Mouse (Mus musculus): ENCODE results near the gene Sfta2. TPM values are rescaled to one million over a fixed set of nuclear protein-coding genes. Genes with fewer than 3 reads are reported as not detected.

The Sfta2 gene
- not detected for total RNA-seq (2021)
- long read RNA-seq, partial matches to known transcripts = 0 of 2 reads
- long read RNA-seq, other reads (novel, unspliced or antisense) = 2 of 2 reads

DNA sequence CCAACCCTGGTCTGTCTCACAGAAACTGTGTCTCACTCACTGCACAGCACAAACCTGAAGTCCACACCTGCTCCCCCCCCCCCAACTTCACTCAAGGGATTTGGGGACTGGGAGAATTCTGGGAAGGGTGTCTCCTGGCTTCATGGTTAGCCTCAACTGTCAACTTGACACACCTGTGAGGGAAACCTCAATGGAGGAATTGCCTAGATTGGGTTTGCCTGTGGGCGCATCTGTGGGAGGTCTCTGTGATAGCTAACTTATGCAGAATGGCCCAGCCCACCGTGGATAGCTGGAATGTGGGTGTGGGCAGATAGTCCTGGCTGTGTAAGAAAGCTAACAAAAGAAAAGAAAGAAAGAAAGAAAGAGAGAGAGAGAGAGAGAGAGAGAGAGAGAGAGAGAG is at the start of gene Sfta2:
Gene Sfta2 (plus strand): TSS at position 301 of the 400 bp plus-strand sequence.
- DNase-seq (ENCODE audit: low spot score in 2 of 2) = no peak

DNA sequence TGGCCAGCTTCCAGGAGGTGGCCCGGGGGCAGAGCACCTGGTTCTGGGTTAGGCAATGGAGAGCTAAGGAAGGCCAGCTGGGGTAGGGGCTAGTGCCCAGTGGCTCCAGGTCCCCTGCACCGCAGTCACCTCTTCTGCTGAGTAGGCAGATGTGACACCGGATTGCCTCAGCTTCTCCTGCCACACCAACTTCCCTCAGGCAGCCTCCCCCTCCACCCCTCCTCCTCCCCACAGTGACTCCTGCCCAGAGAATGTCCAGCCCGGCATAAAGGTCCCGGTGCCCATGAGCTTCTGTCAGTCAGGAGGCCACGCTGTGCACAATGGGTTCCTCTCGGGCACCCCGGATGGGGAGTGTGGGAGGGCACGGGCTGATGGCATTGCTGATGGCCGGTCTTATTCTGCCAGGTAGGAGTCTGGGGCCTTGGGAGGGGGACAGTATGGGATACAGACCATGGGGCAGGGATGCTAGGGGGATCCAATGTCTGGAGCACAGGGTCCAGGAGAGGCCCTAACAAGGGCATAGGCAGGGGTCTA is 49.4 kb upstream of the Sfta2 start, which contains the start of gene Cdsn:
Gene Cdsn (plus strand): TSS at position 248 of the 534 bp plus-strand sequence.
- DNase-seq (ENCODE audit: low spot score in 2 of 2) = no peak

- no peak for DNase-seq (ENCODE audit: low spot score in 2 of 2)
Observed at GRCm38 (mm10) chr17:35554321-35554720, 47.0 kb upstream of the Sfta2 start.

DNA sequence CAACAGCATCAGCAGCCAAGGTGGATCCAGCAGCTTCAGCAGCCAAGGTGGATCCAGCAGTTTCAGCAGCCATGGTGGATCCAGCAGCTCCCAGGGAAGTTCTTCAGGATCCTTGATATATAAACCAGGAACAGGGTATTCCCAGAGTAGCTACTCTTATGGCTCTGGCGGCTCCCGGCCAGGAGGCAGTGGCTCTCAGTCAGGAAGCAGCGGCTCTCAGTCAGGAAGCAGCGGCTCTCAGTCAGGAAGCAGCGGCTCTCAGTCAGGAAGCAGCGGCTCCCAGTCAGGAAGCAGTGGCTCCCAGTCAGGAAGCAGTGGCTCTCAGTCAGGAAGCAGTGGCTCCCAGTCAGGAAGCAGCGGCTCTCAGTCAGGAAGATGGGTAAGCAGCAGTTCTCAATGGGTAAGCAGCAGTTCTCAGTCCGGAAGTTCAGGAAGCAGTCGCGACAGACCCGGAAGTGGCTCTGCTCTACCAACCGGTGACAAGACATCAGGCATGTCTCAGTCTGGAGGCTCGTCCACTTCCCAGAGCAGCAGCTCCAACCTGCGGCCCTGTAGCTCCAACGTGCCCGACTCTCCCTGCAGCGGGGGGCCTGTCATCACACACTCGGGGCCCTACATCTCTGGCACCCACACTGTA is 46.5 kb upstream of the Sfta2 start:
- DNase-seq (ENCODE audit: low spot score in 2 of 2) = no peak

DNA sequence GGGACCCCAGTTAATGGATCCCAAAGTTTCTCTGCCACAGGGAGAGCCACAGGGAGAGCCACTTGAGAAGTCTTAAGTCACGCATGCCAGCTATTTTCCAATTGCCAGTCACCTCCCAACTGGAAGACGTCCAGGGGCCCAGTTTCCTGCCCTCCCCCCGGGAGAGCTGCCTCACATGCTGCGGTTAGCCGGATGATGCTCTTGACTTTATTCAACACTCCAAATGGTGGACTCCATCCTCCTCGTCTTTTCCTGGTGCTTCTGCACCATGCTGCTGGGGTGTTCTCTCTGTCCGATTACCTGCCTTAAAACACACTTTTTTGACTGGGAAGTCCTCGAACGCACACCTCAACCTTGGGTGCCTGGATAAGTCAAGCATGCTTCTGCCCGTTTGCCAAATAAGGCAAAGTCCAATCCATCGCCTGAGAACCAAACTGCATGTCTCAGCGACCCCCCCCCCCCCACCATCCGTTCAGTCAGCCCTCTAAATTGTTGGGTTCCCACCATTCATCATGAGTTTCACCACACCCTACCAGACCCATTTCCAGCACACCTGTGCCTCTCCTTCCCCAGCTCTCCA is 45.1 kb upstream of the Sfta2 start:
- no peak for DNase-seq (ENCODE audit: low spot score in 2 of 2)

DNA sequence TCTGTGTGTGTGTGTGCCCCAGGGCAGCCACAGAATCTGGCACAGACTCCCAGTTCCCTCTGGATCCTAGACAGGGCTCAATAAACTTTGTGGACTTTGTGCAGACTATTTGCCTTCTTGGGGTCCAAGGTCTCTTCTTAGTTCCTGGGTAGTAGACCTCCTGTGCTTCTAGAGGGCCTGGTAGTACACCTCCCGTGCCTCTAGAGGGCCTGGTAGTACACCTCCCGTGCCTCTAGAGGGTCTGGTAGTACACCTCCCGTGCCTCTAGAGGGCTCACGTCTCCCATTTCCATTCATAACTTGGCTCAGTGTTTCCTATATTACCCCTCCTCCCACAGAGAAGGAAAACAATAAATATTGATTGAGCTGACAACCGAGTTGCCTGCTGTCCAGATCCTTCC is 44.5 kb upstream of the Sfta2 start:
- DNase-seq (ENCODE audit: low spot score in 2 of 2) = peak; percentile 25 to 62

- no peak for DNase-seq (ENCODE audit: low spot score in 2 of 2)
Observed at GRCm38 (mm10) chr17:35557351-35557750, 44.0 kb upstream of the Sfta2 start.

DNA sequence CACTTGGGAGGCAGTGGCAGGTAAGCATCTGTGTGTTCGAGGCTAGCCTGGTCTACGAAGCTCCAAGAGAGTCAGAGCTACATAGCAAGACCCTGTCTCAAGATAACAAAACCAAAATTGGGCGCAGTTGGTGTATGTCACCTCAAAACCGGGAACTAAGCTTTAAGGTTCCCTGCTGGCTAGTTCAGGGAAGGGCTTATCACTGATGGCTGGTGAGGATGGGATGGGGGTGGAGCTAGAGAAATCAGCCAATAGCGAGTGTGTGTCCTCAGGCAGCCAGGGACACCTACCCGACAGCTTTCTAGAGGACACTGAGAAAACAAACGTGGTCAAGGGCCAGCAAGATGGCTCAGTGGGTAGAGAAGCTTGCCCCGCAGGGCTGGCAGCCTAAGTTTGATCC is 43.1 kb upstream of the Sfta2 start:
- DNase-seq (ENCODE audit: low spot score in 2 of 2) = no peak

DNA sequence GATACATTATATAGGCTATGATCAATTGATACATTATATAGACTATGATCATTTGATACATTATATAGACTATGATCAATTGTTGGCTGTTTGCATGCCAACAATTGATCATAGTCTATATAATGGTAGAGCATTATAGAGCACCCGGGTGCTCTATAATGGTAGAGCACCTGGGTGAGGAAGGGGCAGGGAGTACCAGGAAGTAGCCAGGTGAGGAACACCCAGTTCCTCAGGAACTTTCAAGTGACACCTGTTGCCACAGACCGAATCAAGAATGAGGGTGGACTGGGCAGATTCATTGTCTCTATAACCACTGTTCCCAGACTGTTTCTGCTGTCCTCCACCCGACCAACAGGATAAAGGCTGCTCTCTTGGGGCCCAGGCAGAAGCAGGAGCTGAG is 34.2 kb upstream of the Sfta2 start, which contains the start of gene 2300002M23Rik:
Gene 2300002M23Rik (plus strand): TSS at position 301 of the 400 bp plus-strand sequence.
- DNase-seq (ENCODE audit: low spot score in 2 of 2) = no peak

DNA sequence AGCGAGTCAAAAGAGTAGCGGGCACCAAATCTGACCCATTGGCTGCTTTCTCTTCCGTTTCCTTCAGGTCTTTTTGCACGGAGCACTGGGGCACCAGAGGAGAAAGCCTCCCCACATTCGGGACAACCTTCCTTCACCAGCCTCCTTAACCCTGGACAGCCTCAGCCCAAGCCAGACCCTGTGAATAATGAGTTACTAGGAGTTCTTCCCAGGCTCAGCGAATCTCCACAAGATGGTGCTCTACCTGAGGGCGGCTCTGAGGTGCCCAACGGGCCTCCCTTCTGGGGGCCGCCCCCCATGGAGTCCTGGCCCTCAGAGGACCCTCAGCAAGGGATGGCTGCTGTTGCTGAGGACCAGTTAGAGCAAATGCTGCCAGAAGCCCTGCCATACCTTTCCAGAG is 33.6 kb upstream of the Sfta2 start:
- no peak for DNase-seq (ENCODE audit: low spot score in 2 of 2)

DNA sequence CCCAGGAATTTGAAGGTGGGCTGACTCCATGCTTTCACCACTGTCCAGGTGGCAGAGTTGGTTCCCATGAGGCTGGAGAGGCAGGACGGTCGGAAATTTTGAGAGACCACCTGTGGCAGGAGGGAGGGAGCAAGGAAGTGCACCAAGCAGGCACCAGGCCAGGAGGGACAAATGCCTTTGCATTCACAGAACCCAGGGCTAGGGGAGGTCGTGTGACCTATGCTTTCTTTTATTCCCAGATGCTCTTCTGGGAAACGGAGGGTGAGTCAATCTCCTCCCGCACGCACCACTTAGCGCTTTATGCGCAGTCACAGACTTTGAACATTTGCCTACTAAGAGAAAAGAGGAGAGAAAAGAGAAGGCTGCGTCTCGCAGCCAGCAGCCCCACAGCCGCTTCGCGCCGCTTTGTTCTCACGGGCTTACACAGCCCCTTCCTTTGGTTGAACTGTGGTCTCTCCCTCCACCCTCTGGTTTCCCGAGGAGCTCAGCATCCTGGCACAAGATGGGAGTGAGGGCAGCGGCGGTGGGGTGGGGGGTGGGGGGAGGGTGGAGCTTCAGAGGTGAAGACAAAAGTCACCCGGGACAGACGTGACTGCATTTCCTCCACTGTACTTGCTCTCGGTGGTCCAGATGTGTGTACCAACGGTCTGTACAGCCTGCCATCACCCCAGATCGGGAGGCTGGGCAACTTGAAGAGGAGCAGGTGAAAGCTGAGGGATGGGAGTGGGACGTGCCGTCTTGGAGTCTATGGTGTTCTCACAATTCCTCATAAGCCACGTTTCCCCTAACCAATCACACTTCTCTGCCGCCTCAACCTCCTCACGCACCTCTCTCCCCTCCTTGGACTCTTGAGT is 32.0 kb upstream of the Sfta2 start:
- no peak for DNase-seq (ENCODE audit: low spot score in 2 of 2)

GRCm38 (mm10) chr17:35570836-35571235 is 30.5 kb upstream of the Sfta2 start:
- no peak for DNase-seq (ENCODE audit: low spot score in 2 of 2)

DNA sequence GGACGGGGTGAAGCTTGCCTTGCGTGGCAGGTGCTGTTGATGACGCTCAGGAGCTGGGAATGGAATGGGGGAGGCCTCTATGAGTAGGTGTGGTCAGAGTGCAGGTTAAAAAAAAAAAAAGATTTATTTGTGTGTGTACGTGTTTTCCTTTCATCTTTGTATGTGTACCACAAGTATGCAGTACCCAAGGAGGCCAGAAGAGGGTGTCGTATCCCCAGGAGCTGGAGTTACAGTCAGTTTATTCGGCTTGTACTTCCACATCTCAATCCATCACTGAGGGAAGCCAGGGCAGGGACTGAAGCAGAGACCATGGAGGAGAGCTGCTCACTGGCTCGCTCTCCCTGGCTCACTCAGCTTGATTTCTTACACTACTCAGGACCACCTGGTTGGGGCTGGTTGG is 29.9 kb upstream of the Sfta2 start:
- no peak for DNase-seq (ENCODE audit: low spot score in 2 of 2)

DNA sequence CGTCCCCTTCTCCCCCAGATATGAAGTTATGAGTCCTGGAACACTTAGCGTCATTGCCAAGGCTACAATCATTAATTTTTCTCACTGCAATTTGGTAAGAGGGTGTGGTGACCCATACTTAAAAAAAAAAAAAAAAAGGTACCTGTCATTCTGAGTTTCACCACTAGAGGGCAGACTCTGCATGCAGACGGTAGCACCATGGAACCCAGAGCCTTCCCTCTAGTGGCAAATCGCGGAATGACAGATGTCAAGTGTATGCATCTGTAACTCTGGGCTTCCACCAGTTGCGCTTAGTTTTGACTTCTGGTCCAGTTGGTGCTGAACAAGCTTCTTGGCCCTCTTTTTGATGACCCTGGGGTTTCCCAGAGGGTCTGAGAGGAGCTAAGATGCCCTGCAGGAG is 23.1 kb upstream of the Sfta2 start:
- peak in 1 of 2 experiments; percentile 83 for DNase-seq (ENCODE audit: low spot score in 2 of 2)

DNA sequence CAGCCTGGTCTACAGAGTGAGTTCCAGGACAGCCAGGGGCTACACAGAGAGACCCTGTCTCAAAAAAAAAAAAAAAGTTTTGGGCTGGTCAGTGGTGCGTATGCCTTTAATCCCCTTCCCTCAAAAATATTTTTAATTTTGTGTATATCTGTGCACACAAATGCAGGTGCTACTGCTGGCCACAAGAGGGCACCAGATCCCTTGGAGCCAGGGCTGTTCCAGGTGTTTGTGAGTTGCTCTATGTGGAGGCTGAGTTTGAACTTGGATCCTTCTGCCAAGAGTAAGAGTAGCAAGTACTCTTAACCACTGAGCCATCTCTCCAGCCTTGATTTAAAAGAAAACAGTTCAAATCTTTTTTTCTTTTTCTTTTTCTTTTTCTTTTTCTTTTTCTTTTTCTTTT is 18.4 kb upstream of the Sfta2 start:
- DNase-seq (ENCODE audit: low spot score in 2 of 2) = no peak

- DNase-seq (ENCODE audit: low spot score in 2 of 2) = peak; percentile 73 to 91
Observed at GRCm38 (mm10) chr17:35584330-35584937, 16.9 kb upstream of the Sfta2 start.

DNA sequence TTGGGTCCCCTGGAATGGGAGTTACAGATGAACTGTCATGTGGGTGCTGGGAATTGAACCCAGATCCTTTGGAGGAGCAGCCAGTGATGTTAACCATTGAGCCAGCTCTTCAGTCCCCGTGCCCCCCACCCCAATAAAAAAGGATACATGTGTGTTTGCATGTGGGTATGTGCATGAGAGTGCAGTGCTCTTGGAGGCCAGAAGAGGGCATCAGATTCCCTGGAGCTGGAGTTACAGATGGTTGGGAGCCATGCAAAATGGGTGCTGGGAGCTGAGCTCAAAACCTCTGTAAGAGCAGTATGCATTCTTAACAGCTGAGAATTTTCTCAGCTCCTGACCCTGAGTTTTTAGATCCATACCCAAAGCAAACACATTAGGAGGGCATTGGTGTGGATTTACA is 14.1 kb upstream of the Sfta2 start:
- DNase-seq (ENCODE audit: low spot score in 2 of 2) = no peak

- DNase-seq (ENCODE audit: low spot score in 2 of 2) = no peak
Observed at GRCm38 (mm10) chr17:35588387-35588786, 13.0 kb upstream of the Sfta2 start.

DNA sequence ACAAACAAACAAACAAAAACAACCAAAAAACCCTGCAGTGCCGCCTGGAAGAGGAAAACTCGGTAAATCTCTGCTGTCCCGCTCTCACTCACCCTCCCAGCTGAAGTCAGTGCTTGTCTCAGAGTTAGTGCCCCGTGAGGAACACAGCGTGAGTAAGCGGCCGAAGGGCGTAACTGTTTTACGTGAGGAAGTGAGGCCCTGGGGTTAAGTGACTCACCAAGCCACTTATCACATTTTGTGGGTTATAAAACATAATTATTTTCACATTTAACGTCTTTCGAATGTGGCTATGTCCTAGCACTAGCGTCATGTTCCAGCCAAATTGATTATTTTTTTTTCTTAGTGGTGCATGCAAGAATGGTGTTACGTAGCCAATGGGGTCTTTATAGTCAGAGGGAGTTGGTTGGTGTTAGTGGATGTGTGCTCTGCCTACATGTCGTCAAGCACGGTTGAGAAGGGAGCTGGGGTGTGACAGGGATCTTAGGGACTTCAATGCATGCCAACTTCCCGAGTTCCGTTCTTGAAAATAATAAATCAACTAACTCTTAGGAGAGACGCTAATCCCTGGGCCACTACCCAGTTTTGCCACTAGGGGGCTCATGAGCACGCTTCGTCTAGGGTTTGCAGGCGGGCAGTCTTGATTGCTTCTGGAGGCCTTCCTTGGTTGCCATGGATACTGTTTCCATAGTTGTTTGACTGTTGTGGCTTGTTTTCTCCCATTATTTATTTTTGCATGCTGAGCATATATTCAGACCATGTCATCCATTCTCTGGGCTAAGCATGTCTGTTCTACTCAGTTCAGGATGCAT is 10.7 kb upstream of the Sfta2 start:
- peak; percentile 69 to 81 for DNase-seq (ENCODE audit: low spot score in 2 of 2)

GRCm38 (mm10) chr17:35591219-35591578 is 10.2 kb upstream of the Sfta2 start:
- no peak for DNase-seq (ENCODE audit: low spot score in 2 of 2)

DNA sequence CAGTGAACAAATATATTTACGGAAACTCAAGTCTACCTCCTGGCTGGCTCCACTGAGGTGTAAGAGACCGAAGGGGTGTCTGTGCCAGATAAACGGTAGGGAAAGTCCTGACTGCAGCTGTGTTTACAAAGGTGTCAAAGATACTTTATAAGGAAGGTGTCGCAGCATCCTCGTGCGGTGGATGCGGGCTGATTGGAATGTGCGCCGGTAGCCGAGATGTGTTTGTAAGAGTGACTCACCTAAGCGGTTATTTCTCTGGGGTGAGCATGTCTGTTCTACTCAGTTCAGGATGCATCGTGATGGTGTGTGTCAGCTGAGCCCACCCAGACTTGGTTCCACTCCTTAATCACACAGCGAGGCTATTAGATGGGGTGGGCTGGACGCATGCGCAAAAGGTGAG is 9.6 kb upstream of the Sfta2 start:
- DNase-seq (ENCODE audit: low spot score in 2 of 2) = no peak

Data from layer of hippocampus, adult 18-20 months (tissue).